Mouse (Mus musculus) ovary, postnatal 14 days (tissue): Measurements from ENCODE around the gene Cyp27b1.

Experiments
- DNase-seq: peaks from one replicate; pipeline ENCODE4 v3.0.0; 2022; ENCODE audit warnings: low spot score

Cyp27b1 gene

DNA sequence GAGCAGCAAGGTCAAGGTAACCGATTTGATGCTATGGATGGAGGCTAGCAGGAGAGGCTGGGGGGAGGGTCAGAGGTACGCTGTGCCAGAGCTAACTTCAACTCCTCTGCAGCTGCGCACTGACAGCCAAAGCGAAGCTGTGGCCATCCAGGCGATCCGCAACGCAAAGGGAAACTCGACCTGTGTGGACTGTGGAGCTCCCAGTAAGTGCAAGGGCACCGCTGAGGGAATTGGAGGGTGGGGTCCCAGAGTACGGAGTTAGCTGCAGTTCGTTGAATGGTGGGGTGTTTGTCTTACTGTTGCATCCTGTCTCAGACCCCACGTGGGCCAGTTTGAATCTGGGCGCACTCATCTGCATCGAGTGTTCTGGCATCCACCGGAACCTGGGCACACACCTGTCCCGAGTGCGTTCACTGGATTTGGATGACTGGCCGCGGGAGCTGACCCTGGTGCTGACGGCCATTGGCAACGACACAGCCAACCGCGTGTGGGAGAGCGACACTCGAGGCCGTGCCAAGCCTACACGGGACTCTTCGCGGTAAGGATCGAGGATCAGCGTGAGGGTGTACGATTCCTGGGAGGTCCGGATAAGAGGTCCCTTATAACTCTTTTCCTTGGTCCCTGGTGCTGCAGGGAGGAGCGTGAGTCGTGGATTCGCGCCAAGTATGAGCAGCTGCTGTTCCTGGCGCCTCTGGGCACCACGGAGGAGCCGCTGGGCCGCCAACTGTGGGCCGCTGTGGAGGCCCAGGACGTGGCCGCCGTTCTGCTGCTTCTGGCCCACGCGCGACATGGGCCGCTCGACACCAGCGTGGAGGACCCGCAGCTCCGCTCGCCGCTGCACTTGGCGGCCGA, 42.7 kb downstream of the Cyp27b1 start:
- no peak for DNase-seq

DNA sequence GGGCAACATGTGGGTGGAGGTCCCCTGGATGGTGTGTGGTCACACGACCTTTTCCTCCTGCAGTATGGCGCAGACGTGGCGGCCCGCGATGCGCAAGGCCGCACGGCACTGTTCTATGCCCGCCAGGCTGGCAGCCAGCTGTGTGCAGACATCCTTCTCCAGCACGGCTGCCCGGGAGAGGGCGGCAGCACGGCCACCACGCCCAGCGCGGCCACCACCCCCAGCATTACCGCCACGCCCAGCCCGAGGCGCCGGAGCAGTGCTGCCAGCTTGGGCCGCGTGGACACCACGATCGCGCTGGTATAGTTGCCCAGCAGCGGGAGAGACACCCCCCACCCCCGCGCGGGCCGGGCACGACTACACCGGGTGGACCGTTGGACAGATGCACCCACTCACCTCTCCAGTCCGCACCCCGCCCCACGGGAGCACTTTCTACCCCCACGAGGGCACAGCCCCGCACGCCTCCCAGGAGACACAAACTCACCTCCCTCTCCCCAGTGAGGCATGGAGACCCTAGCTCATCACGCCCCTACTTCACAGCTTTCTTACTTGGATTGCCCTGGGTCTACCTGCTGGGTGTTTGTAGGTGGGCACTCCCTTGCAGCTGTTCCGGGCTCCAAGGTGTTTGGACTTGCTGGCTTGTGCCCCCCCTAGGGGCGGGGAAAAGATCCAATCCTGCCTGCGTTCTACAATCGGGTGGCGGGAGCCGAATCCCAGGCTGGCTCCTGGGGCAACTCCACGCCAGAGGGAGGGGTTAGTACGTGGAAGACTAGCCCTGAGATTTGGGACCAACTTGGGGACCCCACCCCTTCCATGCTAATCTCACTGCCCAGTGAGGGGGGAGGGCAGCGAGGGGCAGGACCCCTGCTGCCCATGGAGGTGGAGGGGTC, 43.7 kb downstream of the Cyp27b1 start:
- DNase-seq: no peak

DNA sequence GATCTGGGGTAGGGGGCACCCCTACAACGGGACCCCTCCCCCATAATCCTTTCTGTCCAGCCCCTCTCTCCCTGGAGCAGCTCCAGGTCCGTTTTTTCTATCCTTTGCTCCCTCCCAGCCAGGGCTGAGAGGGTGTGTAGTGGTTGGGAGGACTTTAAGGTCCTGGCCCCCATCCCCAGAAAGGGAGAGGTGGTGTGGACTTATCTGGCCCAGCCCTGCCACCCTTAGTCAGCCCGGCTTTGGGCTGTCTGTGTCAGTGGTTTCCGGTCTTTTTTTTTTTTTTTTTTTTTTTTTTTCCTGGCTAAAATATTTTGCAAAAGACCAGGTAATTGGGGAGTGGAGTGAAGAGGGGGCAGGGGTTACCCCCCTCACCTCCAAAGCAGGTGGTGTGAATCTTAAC, 44.7 kb downstream of the Cyp27b1 start:
- no peak for DNase-seq

DNA sequence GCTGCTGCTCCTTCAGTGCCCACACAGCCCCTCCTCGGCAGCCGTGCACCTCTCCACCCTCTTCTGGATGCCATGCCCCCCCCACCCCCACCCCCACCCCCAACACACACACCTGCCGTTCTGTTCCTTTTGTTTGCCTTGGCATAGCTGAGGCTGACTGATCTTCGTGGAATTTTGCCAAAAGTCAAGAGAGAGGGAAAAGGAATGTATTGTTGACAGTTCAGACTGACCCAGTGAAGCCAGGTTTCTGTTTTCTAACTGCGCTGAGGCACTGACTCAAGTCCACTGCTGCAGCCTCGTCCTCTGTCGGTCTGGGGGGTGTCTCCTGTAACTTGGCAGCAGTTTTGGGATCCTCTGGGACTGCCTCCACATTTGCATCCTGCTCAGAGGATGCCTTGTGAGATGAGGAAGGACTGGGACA, 46.3 kb downstream of the Cyp27b1 start:
- DNase-seq: no peak

DNA sequence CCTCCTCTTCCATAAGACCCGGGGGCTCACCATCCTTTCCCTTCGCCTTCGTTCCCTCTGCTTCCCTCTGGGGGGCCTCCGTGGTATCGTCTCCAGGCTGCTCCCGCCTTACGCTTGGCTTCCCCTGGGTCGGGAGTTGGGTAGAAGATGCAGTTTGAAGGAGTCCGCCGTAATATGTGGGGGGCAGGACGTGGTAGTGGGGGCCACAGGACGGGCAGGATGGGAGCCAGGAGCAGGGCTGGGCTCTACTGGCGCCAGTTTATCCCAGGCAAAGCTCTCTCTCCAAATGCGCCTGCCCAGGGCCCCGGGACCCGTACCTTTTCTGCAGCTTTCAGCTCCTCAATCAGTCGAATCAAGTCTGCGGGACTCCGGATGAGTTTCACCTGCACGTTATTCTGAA, 50.5 kb downstream of the Cyp27b1 start:
- DNase-seq: no peak

DNA sequence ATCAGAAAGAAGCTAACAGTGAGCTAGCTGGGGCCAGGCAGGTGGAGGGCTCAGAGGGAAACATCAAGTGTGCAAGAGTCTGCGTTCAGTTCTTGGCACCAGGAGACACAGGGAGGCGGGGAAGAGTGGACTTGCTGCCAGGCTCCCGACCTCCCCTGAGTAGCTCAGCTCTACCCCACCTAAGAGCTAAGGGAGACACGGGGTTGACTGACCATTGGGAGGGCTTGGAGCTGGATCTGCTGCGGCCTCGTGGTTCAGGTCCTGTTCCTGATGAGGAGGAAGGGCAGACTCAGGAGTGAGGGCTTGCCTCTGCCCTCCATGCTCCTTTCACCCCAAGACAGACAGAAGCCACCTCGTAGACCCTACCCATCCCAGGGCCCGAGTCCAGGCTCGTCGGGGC, 51.1 kb downstream of the Cyp27b1 start:
- DNase-seq: no peak

DNA sequence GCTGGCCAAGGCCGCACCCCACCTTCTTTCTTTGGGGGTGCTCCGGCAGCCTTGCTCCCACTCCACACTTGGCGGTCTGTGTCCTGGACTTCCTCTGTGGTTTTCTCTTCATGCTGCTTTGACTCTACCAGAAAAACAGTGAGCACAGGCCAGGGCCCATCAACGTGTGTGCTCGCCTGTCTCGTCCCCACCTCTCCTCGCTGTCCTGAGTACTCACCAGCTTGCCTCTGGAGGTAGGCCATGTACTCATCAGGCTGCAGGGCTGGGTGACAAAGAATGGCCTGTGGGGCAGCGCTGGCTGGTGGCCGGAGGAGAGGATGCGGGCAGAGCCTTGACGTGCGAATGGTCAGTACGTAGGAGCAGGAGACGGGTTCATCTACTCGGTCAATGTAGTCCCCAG, 51.8 kb downstream of the Cyp27b1 start:
- no peak for DNase-seq

DNA sequence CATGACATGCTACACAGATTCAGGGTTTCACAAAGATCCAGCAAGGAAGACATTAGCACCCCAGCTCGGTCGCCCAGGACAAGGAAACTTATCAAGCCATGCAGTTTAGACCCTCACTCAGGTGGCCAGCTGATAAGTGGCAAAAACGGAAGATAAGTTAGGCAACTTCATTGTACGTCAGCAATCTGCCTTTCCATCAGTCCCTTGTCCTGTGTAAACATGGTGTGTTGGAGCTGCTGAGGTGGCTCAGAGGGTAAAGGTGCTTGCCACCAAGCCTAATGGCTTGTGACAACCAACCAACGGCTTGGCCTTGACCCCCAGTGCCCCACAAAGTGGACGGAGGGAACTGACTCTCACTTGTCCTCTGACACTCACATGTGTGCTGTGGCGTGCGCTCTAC, 52.4 kb downstream of the Cyp27b1 start:
- no peak for DNase-seq

DNA sequence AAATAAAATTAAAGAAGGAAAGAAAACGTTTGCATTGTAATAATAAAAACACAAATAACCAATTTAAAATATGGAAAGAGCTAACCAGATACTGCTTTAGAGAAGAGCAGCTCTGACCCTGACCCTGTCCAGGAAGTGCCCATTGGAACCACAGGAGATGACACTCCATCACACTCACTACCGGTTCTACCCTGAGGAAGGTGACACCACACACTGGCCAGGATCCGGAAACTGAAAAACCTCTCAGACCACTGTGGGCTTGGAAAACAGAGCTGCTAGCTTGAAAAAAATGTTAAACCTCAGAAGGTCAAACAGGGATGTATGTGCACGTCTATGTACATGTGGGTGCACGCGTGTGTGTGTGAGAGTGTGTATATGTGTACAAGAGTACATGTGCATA, 53.1 kb downstream of the Cyp27b1 start:
- DNase-seq: no peak
